ENCODE assay signal across 19 mouse cellular contexts in the genomic region with DNA sequence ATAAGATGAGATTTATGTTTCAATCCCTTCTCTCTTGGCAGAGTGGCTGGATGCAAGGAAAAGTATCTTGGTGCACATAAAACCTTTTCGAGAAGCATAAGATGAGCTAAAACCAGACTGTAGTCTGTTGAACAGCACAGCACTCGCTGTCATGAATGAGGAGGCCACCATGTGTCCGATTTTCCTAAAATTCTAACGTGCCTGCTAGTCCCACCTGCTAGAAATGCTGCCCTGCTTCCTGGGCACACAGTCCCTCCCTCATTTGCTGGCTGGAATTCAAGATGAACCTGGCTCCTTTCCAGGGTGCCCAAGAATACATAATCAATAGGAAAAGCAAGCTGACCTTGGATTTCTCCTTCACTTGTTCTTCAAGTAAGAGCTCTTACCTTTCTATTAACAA.
DNase-seq lines count a peak whose midpoint lies in the region; ATAC-seq and TF ChIP-seq lines count a peak whose summit lies in the region.
"Had no signal": no experiment of that assay in that cellular context is flagged by ENCODE, and none has a peak within 500 bp of the region (broad histone marks: within the 10 kb centered on the region; RNA-seq: fewer than 3 reads in every experiment).

No protein-coding gene starts in this region.

- no peaks in the 10 kb centered on the region for H3K36me3 ChIP-seq in forebrain, postnatal 0 days (ENCODE audit: insufficient read depth)
- no peaks in the 10 kb centered on the region for H3K36me3 ChIP-seq in forebrain, embryonic 12.5 days (replicated peaks)
- H3K36me3 ChIP-seq: embryonic facial prominence, embryonic 13.5 days; heart, embryonic 12.5 days; hindbrain, embryonic 10.5 days; hindbrain, embryonic 15.5 days had no signal

- no peaks in the 10 kb centered on the region for H3K9me3 ChIP-seq in forebrain, postnatal 0 days (ENCODE audit: low read length)
- H3K9me3 ChIP-seq in forebrain, embryonic 12.5 days, result no peaks in the 10 kb centered on the region
- H3K9me3 ChIP-seq: embryonic facial prominence, embryonic 13.5 days; heart, embryonic 12.5 days; hindbrain, embryonic 10.5 days; hindbrain, embryonic 15.5 days had no signal

- WGBS in forebrain, postnatal 0 days, result 46% methylated on average over 4 of the region's 4 CpGs
- 80% methylated on average over 4 of the region's 4 CpGs for WGBS in forebrain, embryonic 12.5 days

- H3K4me2 ChIP-seq in forebrain, postnatal 0 days (ENCODE audit: low read depth), result no peak overlapping the region
- no peak overlapping the region for H3K4me2 ChIP-seq in forebrain, embryonic 12.5 days
- H3K4me2 ChIP-seq: embryonic facial prominence, embryonic 13.5 days; heart, embryonic 12.5 days; hindbrain, embryonic 15.5 days had no signal

- H3K27ac ChIP-seq in forebrain, postnatal 0 days (ENCODE audit: low read depth, low read length), result peak overlapping the region; percentile 69
- no peak overlapping the region for H3K27ac ChIP-seq in forebrain, embryonic 12.5 days
- H3K27ac ChIP-seq: embryonic facial prominence, embryonic 13.5 days; gastrocnemius, adult 2 months; hindbrain, embryonic 10.5 days; hindbrain, embryonic 15.5 days had no signal

- peaks cover 3% of the 10 kb centered on the region; the same call in 1 of the 2 replicates for H3K4me1 ChIP-seq in forebrain, postnatal 0 days (ENCODE audit: insufficient read depth)
- peaks cover 2% of the 10 kb centered on the region; the same call in 1 of the 2 replicates for H3K4me1 ChIP-seq in forebrain, embryonic 12.5 days
- H3K4me1 ChIP-seq: embryonic facial prominence, embryonic 13.5 days had no signal

- H3K4me3 ChIP-seq in forebrain, postnatal 0 days (ENCODE audit: low read depth, low read length), result no peak overlapping the region
- H3K4me3 ChIP-seq in forebrain, embryonic 12.5 days (replicated peaks), result no peak overlapping the region
- H3K4me3 ChIP-seq: embryonic facial prominence, embryonic 13.5 days; gastrocnemius, adult 2 months; heart, embryonic 12.5 days; hindbrain, embryonic 10.5 days; hindbrain, embryonic 15.5 days had no signal

- no peak for ATAC-seq in cerebellum, adult (ENCODE audit: insufficient number of reproducible peaks, low FRiP score, low TSS enrichment)
- peak; percentile 51 for ATAC-seq in forebrain, postnatal 0 days
- no peak for ATAC-seq in forebrain, embryonic 12.5 days (ENCODE audit: low FRiP score)
- ATAC-seq: inflammation-experienced regulatory T-cells, adult 6 months; intestine, postnatal 0 days had no signal

- no peaks in the 10 kb centered on the region for H3K27me3 ChIP-seq in forebrain, postnatal 0 days (ENCODE audit: insufficient read depth, low read length)
- H3K27me3 ChIP-seq in forebrain, embryonic 12.5 days, result no peaks in the 10 kb centered on the region
- H3K27me3 ChIP-seq: embryonic facial prominence, embryonic 13.5 days; heart, embryonic 12.5 days; hindbrain, embryonic 15.5 days had no signal

- peak; percentile 59 to 72 for DNase-seq in cerebellum, postnatal 14 days
- no peak for DNase-seq in forebrain, postnatal 0 days
- peak; percentile 6 to 17 for DNase-seq in left cerebral cortex, postnatal 14 days (ENCODE audit: low spot score in 2 of 2)
- no peak for DNase-seq in left cerebral cortex, adult 11 months (ENCODE audit: low spot score)
- peak; percentile 42 for DNase-seq in right cerebral cortex, postnatal 4 days
- no peak for DNase-seq in right cerebral cortex, adult 18-20 months
- DNase-seq: adrenal gland, postnatal 10 days; cerebellum, adult 2 months; cerebellum, postnatal 36 days; gastrocnemius, adult 2 months; gastrocnemius, postnatal 25 days had no signal

- TF ChIP-seq CTCF in forebrain, postnatal 0 days (IDR thresholded peaks at IDR 0.05; ENCODE audit: low read depth), result no peak

- intact Hi-C loops in left cerebral cortex, postnatal 14 days (cut with DNase I), result no loop called here

- H3K9ac ChIP-seq in forebrain, postnatal 0 days, result no peak overlapping the region
- H3K9ac ChIP-seq in forebrain, embryonic 12.5 days, result no peak overlapping the region
- H3K9ac ChIP-seq: embryonic facial prominence, embryonic 13.5 days; heart, embryonic 12.5 days; hindbrain, embryonic 15.5 days had no signal

Comparison
In these comparisons a context has a peak if more than half of its experiments do, and no peak if none do; other contexts are left out.
1. DNase-seq: peak in cerebellum, postnatal 14 days (2 of 2), left cerebral cortex, postnatal 14 days (2 of 2) and right cerebral cortex, postnatal 4 days (single experiment); none in forebrain, postnatal 0 days (single experiment), left cerebral cortex, adult 11 months (single experiment) and right cerebral cortex, adult 18-20 months (single experiment).